Mouse (Mus musculus): ENCODE measurements around the gene Limd1. TPM values are rescaled to one million over a fixed set of nuclear protein-coding genes. Genes with fewer than 3 reads are reported as not detected.
A peak's percentile ranks its signal among the peaks of the same experiment; 100 is the strongest.

Limd1 gene
- total RNA-seq, 2 experiments from 2014 or later: 29.4 to 31.2 TPM

DNA sequence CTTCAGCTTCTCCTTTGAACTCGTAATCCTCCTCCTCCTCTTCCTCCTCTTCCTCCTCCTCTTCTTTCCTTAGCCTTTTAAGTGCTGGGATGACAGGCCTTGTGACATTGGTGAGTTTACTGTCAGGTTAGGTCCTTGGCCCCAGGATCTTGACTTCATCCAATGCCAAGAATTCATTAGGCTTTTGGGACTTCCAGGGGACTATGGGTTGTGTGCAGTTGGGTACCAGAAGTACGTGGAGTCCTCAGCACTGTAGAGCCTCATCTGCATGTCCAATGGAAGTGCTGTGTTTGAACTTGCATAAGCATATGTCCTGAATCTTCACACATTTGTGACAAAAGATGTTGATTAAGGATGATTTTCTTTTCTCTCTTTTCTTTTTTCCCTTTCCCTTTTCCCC lies 30.5 kb downstream of the Limd1 start:
- no peak for DNase-seq
- intact Hi-C loops (cut with DNase I; ENCODE audit: low total_unique reads): loop anchor here (5.0 kb wide), 1 partner anchor 57 kb away; no protein-coding TSS in a partner anchor

- intact Hi-C loops (cut with DNase I; ENCODE audit: low total_unique reads): loop anchor here (5.0 kb wide), 1 partner anchor 58 kb away; no protein-coding TSS in a partner anchor
Measured at GRCm38 (mm10) chr9:123509638-123510604, 31.4 kb downstream of the Limd1 start.

GRCm38 (mm10) chr9:123510926-123511325 lies 32.4 kb downstream of the Limd1 start:
- no peak for DNase-seq
- intact Hi-C loops (cut with DNase I; ENCODE audit: low total_unique reads): no loop called here

More at GRCm38 (mm10) chr9:123509638-123510604, 31.4 kb downstream of the Limd1 start:
- DNase-seq: no peak

GRCm38 (mm10) chr9:123512482-123512881 lies 34.0 kb downstream of the Limd1 start:
- DNase-seq: no peak
- intact Hi-C loops (cut with DNase I; ENCODE audit: low total_unique reads): no loop called here

GRCm38 (mm10) chr9:123515087-123515486 lies 36.6 kb downstream of the Limd1 start:
- intact Hi-C loops (cut with DNase I; ENCODE audit: low total_unique reads): loop anchor here (5.0 kb wide), 1 partner anchor 33 kb away; no protein-coding TSS in a partner anchor
- DNase-seq: no peak

GRCm38 (mm10) chr9:123516641-123517385 lies 38.3 kb downstream of the Limd1 start:
- intact Hi-C loops (cut with DNase I; ENCODE audit: low total_unique reads): loop anchor here (5.0 kb wide), 1 partner anchor 35 kb away; no protein-coding TSS in a partner anchor
- no peak for DNase-seq

DNA sequence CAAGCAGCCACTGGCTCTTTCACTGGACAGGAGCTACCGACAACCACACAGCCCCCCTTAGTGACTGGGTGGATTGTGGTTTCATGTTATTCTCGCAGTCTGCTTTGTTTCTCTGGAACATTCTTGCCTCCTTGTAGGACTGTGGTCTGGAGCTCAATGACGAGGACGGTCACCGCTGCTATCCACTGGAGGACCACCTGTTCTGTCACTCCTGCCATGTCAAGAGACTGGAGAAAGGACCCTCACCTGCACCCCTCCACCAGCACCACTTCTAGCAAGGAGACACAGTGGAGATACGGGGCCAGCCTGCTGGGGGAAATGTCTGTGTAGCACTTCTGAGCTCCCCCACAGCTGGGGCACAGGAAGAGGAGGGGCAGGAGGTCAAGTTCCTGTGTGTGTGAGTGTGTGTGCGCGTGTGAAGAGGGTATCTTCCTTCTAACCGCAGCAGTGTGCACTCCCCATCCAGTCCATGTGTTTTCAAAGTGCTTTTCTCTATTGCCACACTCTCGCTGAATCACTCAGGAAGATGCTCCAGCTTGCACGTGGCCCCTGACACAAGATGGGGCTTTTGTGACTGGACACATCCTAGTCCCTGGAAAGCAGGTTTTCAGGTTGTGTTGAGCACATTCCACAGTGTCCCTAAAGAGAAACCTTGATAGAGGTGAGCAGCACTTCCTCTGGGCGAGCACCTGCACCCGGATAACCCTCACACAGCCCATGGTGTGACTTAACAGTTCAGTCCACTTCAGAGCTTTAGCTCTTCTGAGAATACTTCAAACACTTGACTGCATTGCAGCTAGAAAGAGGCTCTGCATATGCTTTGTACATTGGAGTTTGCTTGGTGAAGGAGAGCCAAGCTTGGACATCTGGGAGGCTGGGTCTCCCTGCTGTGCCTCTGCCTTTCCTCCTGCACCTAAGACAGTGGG lies 40.7 kb downstream of the Limd1 start:
- intact Hi-C loops (cut with DNase I; ENCODE audit: low total_unique reads): loop anchor here (5.0 kb wide), 1 partner anchor 37 kb away; no protein-coding TSS in a partner anchor
- DNase-seq: no peak

DNA sequence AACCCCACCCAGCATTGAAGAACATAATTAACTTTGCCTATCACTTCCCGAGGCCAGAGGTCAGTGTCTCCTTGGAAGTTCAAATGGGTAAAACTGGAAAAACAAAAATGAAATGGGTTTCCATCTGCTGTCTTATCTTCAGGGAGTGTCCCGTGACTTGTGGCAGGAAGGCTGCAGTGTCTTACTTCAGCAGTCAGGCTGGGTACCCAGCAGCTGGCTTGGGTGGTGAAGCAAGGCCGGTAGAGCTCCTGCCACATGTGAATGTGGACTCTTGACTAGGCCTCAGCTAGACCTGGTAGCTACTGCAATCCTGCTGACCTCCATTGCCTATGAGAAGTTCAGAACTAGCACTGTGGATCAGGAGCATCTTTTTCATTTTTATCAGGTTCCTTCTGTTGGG lies 42.2 kb downstream of the Limd1 start:
- intact Hi-C loops (cut with DNase I; ENCODE audit: low total_unique reads): loop anchor here (5.0 kb wide), 1 partner anchor 68 kb away; no protein-coding TSS in a partner anchor
- no peak for DNase-seq

GRCm38 (mm10) chr9:123523676-123524075 lies 45.2 kb downstream of the Limd1 start:
- intact Hi-C loops (cut with DNase I; ENCODE audit: low total_unique reads): loop anchor here (5.0 kb wide), 1 partner anchor 71 kb away; no protein-coding TSS in a partner anchor
- DNase-seq: peak; percentile 36

DNA sequence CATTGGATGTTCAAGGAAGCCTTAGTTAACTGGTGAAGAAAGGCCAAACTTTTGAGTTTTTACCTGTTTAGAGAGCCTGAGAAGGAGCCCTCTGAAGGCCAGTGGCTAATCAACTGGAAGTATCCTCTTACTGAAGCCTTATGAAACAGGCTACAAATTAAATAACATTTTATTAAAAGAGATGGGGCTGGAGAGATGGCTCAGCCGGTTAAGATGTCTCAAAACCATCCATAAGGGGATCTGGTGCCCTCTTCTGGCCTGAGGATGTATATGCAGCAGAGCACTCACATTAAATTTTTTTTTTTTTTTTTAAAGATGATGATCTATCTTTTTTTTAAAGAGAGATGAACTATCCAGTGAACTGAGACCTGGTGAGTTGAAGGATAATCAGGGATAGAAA lies 46.6 kb downstream of the Limd1 start:
- peak; percentile 55 for DNase-seq
- intact Hi-C loops (cut with DNase I; ENCODE audit: low total_unique reads): no loop called here

DNA sequence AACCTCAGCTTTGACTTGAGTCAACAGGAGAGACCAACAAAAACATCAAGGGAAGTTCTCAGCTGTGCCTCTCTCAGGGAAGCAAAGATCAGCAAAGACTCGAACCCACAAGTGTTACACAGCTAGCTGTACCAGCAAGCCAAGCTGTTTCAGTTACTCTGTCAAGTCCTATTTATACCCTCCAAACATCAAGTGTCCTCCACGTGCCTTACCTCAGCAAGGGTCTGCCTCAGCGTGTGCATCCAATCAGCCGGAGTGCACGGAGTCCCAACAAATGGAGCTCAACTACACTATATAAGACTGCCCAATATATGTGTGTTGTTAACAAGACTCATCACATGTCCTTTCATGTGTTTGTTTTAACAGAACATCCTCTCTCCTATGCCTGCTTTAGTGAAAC lies 48.0 kb downstream of the Limd1 start:
- DNase-seq: no peak
- intact Hi-C loops (cut with DNase I; ENCODE audit: low total_unique reads): no loop called here

DNA sequence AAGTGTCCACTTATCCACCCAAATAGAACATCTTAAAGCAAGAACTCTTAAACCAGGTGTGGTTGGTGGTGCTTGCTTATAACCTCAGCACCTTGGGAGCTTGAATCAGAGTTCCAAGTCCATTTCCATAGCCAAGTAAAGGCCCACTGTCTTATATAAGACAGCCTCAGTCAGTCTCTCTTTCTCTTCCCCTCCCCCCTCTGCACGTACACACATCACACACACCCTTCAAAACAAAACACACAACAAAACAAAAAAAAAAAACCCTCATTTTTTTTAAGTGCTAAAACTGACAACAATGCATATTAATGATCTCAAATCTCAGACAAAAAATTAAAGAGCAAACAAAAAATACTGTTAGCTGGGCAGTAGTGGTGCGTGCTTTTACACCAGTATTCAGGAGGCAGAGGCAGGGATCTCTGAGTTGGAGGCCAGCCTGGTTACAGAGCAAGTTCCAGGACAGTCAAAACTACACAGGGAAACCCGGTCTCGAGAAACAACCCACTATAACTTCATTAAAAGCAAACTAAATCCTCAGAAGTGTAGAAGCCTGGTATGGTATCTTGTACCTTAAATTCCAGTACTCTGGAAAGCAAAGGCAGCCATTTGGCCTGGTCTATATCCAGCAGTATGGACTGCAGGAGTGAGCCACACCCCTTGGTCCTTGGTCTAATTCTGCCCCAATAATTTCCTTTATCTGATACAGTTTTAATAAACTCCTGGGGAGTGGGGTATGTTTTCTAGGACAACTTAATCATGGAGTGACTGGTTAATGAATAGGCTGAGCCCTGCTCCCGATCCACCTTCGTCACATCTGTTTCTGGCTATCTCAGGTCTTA lies 49.8 kb downstream of the Limd1 start:
- DNase-seq: no peak
- intact Hi-C loops (cut with DNase I; ENCODE audit: low total_unique reads): no loop called here

DNA sequence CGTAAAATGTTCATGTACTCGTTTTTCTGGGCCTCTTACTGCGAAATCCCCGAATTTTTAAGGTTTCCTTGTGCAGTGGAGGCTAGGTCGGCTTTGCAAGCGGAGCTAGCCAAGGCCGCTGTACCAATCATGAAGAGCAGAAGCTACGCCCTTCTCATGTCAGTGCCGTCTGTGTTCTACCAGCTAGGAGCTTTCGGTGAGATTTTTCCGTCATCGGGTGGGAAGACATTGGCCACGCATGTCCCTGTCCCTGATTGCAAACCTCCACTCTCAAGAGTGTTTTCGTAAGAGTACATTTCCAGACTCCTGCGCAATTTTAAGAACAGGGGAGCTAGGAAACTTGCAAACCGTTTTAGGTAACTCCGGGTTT lies 50.4 kb downstream of the Limd1 start:
- DNase-seq: peak; percentile 24
- intact Hi-C loops (cut with DNase I; ENCODE audit: low total_unique reads): no loop called here

DNA sequence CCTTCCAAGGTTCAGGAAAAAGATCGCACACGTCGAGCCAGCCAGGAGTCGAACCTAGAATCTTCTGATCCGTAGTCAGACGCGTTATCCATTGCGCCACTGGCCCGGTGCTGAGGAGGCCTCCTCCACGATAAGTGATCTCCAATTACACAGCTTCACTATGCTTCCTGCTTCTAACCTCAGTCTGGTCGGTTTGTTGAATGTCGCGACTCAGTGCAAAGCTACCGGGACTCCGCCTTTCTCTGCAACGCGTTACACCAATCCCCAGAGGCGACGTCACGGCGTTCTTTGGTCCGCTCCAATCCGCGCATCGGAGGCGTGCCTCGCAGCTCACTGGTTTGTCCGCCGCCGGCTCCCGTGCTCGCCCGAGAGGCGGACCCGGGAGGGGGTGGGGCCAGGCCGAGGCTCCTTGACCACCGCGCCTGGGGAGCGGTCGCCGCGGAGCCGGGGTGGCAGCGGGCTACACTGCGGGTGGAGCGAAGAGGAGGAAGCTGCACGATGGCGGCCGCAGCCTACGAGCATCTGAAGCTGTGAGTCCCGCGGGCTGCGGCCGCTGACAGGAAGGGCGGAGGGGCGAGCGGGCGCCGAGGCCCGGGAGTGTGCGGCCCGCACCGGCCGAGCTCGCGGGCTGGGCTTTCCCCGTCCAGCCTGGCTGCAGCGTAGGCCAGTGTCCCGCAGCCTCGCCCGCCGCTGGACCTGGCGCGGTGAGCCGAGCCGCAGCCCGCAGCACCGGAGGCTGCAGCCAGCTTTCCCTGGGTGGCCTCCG lies 51.1 kb downstream of the Limd1 start, which contains the start of gene Sacm1l:
Sacm1l (plus strand) TSS at position 368 of the 766 bp plus-strand sequence.
- DNase-seq: peak; percentile 99
- intact Hi-C loops (cut with DNase I; ENCODE audit: low total_unique reads): no loop called here

DNA sequence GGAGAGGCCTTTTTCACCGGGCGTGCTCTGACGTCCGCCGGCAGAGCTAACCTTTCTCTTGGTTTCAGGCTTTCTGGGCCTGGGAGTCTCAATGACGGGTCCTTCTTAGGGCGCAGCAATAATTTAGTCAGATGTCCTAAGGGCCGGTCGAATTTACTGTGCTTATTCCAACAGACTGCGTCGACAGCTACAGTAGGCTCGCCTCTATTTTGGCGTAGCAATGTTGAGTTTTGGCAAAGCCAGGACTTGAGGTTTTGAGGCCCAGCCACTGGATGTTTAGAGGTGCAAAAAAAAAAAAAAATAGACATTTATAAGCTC lies 51.6 kb downstream of the Limd1 start:
- no peak for DNase-seq
- intact Hi-C loops (cut with DNase I; ENCODE audit: low total_unique reads): no loop called here

GRCm38 (mm10) chr9:123530566-123531130 lies 52.1 kb downstream of the Limd1 start:
- intact Hi-C loops (cut with DNase I; ENCODE audit: low total_unique reads): no loop called here
- DNase-seq: no peak

DNA sequence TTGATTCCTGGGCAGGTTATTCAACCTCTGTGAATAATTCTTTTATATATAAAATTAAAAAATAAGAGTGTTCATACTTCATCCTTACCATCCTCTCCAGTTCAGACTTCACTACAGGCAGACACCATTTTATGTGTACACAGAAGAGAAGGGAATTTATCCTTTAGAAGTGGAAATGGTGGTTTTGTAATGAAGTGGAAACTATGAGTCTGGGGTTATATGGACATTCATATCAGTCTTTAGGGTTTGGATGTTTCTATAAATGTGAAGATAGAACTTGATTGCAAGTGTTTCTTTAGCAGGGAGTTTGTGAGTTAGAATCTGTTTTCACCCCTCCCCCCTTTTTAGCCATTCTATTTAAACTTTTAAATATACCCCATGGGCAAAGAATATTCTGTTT lies 52.7 kb downstream of the Limd1 start:
- intact Hi-C loops (cut with DNase I; ENCODE audit: low total_unique reads): no loop called here

More for the DNA sequence above, 52.7 kb downstream of the Limd1 start:
- no peak for DNase-seq

All from gastrocnemius, postnatal 14 days (tissue).